Mouse (Mus musculus): Measurements from ENCODE around the gene Stfa3.

Gene Stfa3

DNA sequence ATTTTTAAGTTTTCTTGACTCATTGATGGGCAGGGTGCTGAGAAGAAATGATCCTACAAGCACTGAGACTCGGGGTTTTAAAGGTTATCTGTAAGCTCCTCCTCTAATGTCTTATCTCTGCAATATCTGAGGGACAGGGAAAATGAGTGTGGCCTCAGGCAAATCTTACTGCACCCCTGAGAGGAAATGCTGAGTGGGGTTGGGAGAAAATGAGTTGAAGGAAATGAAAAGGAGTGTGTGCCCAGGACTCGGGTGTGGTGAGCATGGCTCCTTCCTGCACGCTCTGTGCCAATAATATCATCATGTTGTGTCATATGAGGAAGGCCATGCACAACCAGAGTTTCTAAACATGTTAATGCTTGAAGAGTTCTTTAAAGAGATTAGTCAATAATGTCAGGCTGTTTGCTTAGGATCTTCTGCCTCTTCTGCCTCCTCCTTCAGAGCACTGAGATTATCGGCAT, at the start of gene Stfa3:
Gene Stfa3, minus strand, starts transcription at position 51 of the 461 bp plus-strand sequence.
- TF ChIP-seq GATA4 (IDR thresholded peaks at IDR 0.05; ENCODE audit: insufficient replicate concordance, low read length), result no peak

DNA sequence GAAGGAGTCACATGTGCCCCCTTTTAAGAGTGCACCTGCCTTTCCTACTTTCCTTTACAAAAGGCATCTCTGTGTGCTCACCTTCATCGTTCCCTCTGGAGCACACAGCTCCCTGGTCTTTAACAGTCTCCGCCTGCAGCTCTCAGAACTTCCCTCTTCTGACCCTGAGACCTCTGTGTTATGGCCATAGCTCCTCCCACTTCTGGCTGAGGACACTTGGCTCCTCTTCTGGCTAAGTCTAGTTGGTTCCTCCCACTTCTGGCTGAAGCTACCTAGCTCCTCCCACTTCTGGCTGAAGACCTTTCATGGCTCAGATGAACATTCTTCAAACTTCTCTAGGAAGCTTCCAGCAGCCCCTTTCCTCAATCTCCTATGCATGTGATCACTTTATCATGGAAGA, 47.1 kb upstream of the Stfa3 start:
- TF ChIP-seq GATA4 (IDR thresholded peaks at IDR 0.05; ENCODE audit: insufficient replicate concordance, low read length), result no peak

DNA sequence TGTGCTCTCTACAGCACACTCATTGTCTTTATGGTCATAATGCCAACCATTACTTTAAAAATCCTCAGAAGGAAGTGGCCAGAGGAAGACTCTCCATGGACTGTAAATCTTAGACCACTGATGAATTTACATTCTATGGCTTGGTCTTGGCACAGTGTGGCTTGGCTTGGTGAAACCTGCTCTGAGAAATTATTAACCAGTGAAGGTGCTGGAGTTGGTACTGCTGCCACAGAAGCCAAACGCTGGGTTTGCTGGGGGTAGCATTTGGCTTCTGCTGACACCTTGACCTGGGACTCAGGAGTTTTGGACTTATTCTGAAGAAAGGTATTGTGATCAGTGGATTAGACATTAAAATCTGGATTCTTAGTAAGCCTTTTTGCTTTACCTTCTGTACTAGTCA, 37.2 kb upstream of the Stfa3 start:
- TF ChIP-seq GATA4 (IDR thresholded peaks at IDR 0.05; ENCODE audit: insufficient replicate concordance, low read length), result no peak

DNA sequence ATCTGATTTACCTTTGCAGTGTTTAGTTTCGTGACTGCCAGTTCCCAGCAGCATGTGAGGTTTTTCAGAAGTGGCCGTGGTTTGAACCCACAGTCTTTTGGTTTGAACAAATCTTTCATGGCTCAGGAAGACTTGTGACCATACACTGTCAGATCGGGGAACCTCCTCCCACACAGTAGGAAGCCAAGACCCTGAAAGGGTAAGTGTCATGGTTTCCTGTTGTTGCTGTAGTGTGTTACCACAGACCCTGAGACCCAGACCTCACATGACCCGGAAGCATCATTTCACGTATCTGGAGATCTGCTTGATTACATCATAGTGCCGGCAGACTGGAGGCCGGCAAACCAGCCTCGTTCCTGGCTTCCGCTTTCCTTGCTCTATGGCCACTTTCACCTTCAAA, 21.7 kb upstream of the Stfa3 start:
- no peak for TF ChIP-seq GATA4 (IDR thresholded peaks at IDR 0.05; ENCODE audit: insufficient replicate concordance, low read length)

DNA sequence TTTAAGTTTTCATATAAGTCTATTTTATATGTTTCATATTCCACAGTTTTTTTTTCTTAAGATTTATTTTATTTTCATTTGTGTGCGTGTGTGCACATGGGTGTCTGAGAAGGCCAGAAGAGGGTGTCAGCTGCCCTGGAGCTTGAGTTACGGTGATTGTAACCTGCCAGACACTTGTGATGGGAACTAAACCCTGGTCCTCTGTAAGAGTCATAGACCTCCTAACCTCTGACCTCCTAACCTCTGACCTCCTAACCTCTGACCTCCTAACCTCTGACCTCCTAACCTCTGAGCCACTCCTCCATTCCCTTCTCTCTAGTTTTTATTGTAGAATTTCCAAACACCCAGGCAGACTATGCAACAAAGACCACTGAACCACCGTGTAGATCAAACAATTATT, 20.3 kb upstream of the Stfa3 start:
- TF ChIP-seq GATA4 (IDR thresholded peaks at IDR 0.05; ENCODE audit: insufficient replicate concordance, low read length), result no peak

DNA sequence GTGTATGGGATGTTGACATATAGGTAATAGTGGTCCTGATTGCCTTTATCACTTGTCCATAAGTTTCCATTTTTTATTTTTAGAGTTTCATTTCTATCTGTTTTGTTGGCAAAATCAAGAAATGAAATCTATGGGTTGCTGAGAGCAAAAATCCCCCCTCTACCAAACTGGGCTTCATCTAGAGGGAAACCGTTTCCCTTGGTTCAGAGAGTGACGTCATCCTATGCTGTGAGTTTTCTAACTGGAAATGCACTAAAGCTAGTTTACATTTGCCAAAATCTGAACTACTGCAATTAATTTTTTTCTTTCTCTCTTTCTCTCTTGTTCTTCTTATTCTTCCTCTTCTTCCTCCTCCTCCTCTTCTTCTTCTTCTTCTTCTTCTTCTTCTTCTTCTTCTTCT, 19.7 kb upstream of the Stfa3 start:
- no peak for TF ChIP-seq GATA4 (IDR thresholded peaks at IDR 0.05; ENCODE audit: insufficient replicate concordance, low read length)

DNA sequence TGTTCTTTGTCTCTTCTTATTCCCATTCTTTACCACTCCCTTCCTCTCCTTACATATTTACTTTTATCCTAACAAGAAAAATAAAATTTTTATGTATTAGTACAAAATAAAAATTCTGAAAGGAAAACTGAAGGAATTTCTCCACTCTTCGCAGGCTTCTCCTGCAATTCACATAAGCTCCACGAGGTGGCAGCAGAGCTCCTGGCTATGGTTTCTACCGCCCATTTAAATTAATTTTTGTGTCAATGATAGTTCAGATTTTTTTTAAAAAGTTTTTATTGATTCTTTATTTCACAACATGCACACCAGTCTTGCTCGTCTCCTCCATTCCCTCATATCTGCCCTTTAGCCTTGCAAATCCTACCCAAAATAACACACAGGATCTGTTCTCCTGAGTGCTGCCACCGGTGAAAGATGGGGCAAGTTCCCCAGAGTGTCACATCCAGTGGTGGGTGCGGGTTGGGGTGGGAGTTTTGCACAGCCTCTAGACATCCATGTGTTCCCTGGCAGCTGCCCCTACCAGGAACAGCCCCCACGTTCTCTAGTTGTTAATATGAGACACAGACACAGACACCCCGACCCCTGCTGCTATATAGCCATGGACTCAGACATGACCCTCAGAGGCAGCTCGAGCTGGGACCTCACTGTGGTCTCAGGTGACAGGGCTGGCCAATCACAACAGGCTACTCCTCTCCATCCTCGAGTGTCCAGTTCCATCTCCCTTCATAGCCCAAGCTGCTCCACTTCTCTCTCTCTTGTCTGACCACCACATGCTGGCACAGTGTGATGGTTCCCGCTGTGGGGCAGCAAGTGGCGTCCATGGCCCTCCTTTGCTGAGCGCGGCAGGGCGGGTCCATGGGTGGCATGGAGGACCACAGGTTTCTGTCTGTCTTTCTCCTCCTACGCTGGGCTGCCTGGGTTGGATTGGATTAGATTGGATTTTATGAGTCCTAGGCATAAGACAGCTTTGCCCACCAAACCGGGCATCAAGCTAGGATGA, 18.3 kb upstream of the Stfa3 start:
- TF ChIP-seq GATA4 (IDR thresholded peaks at IDR 0.05; ENCODE audit: insufficient replicate concordance, low read length), result no peak

DNA sequence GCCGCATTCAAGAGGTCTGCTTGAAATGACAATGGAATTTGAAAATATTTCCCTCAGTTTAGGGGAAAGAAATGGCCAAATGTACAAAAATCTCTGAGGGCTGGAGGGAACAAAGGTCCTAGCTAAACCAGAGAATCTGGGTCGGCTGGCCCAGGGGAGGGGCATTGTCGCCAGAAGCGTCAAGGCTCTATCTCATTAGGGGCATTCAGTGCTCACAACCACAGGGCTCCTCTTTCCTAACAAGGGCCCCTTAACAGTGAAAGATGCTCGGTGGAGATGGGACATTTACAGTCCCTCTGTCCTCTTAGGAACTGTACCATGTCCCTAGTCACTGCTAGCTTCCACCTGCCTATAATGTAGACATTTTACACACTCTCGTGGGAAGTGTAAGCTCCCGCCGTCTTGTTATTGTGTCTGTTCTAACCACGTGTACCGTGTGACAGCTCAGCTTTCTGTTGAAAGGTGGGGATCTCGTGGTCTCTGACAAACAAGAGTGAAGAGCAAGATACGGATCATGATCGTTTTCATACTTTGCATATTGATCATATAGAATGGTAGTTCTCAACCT, 16.0 kb upstream of the Stfa3 start:
- TF ChIP-seq GATA4 (IDR thresholded peaks at IDR 0.05; ENCODE audit: insufficient replicate concordance, low read length), result no peak

DNA sequence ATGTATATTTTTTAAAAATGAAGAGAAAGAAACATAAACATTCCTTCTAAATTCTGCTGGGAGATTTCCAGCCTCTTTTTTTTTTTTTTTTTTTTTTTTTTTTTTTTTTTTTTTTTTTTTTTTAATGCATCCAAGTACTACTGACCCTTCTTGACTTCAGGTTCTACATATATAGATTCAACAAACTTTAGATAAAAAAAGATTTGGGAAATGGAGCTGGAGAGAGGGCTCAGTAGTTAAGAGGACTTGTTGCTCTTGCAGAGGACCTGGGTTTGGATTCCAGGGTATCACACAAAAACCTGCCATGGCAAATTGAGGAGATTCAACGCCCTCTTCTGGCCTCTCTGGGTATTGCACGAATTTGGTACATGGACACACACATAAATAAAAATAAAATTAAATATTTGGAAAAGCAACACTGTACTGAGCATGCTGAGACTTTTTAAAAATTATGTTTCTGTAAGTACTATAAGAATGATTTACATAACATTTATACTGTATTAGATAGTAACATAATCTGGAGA, 14.8 kb upstream of the Stfa3 start:
- no peak for TF ChIP-seq GATA4 (IDR thresholded peaks at IDR 0.05; ENCODE audit: insufficient replicate concordance, low read length)

DNA sequence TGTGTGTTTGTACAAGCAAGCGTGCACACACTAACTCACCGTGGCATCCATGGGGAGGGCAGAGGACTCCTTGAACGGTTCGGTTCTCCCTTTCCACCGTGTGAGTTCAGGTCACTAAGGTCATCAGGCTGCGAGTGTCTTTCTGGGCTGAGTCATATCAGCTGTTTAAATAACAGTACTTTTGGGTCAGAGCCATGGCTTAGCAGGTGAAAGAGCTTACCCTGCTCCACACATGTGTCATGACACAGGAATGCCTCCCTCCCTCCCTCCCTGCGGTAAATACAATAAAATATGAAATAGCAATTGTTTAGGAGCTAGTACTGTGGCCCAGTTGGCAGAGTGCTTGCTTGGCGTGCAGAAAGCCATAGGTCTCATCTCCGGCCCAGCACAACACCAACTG, 14.2 kb upstream of the Stfa3 start:
- no peak for TF ChIP-seq GATA4 (IDR thresholded peaks at IDR 0.05; ENCODE audit: insufficient replicate concordance, low read length)

DNA sequence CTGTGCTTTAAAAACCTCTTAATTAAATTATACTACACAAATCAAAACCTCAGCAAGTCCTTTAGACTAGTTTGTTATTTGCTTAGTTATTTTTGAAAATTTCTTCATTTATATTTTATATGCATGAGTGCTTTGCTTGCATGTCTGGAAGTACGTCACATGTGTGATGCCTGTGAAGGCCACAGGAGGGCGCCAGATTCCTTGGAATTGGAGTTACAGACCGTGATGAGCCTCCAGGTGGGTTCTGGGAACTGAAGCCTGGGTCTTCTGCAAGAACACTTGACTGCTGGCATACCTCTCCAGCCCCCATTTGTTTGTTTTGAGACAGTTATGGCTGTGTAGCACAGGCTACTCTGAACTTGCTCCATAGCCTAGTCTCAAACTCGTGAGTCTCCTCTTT, 13.7 kb upstream of the Stfa3 start:
- TF ChIP-seq GATA4 (IDR thresholded peaks at IDR 0.05; ENCODE audit: insufficient replicate concordance, low read length), result no peak

DNA sequence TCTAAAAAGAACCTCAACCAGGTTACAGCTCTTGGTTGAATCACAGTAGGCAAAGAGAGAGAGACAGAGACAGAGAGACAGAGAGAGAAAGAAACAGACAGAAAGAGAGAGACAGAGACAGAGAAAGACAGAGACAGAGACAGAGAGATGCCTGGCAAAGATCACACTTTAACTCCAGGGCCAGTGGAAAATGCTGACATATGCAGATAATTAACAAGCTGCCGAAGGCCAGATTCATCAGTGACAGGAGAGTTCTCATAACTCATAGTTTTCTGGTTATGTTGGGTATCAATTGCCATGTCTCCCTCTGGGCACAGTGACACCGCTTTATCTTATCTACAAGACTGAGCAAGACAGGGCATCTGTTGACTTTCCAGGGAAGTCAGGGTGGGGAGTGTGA, 12.7 kb upstream of the Stfa3 start:
- TF ChIP-seq GATA4 (IDR thresholded peaks at IDR 0.05; ENCODE audit: insufficient replicate concordance, low read length), result no peak

DNA sequence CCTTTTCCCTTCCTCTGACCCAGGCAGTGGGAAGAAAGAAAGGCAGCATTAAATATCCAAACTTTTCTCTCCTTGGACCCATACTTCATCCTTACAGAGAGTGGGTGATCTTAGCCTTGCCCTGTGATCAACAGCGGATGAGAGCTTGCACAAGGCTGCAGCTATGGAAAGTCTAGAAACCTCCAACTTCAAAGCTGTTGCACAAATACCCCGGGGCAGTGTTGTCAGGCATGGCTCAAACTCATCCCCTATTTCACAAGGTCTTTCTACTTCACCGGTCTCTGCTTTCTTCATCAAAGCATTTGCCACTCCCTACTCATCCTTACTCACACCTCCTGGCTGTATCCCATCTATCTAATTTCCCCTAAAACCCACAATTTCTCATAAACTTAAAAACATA, 10.2 kb upstream of the Stfa3 start:
- no peak for TF ChIP-seq GATA4 (IDR thresholded peaks at IDR 0.05; ENCODE audit: insufficient replicate concordance, low read length)

DNA sequence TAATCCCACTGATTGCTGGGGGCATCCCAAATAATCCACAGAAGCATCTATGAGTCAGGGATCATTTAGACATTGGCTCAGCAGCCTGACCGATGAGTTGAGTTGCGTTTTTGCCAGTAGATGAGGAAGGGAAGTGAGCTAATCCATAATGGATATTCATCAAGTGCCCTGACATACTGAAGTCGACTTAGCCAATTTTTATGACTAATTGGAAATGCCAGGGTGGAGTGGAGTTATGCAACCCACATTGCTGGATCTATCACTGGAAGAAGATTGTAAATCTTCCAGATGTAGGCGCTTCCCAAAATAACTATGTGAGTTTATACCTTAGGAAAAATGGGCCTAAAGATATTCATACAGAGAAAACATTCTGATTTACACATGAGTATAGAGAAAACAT, 8.9 kb upstream of the Stfa3 start:
- no peak for TF ChIP-seq GATA4 (IDR thresholded peaks at IDR 0.05; ENCODE audit: insufficient replicate concordance, low read length)

DNA sequence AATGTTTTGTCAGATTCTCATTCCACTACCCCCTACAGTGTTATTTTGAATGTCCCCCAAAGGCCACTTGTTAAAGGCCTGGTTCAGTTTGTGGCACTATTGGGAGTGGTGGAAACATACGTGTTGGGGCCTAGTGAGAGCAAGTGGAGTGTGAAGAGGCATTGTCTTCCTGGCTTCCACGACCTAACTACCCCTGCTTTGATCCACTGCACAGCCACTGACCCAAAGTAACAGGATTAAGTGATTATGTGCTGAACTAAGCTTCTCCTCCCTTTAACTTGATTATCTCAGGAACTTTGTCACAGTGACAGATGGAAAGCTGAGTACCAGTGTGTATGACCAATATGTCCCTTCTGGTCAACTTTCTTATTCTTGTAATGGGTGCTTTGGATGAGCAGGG, 5.2 kb upstream of the Stfa3 start:
- no peak for TF ChIP-seq GATA4 (IDR thresholded peaks at IDR 0.05; ENCODE audit: insufficient replicate concordance, low read length)

DNA sequence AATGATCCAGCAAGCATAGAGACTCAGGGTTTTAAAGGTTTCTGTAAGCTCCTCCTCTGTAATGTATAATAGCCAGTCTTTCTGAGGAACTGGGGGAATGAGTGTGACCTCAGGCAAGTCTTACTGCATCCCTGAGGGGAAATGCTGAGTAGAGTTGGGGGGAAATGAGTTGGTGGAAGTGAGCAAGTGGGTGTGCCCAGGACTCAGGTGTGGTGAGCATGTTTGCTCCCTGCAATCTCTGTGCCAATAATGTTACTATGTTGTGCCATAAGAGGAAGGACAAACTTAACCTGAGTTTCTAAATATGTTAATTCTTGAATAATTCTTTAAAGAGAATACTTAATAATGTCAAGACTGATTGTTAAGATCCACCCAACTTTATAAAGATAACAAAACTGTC, 46.8 kb downstream of the Stfa3 start, which contains the start of gene Stfa2:
Gene Stfa2, minus strand, starts transcription at position 101 of the 400 bp plus-strand sequence.
- no peak for TF ChIP-seq GATA4 (IDR thresholded peaks at IDR 0.05; ENCODE audit: insufficient replicate concordance, low read length)
